Mouse (Mus musculus): ENCODE measurements around the gene Fgfr2.

Fgfr2 gene

GRCm38 (mm10) chr7:131747152-131748010 is 1375.8 kb downstream of the Fgfr2 start:
- DNase-seq, result no peak

- no peak for DNase-seq
Observed at GRCm38 (mm10) chr7:131746752-131747151, 1376.4 kb downstream of the Fgfr2 start.

DNA sequence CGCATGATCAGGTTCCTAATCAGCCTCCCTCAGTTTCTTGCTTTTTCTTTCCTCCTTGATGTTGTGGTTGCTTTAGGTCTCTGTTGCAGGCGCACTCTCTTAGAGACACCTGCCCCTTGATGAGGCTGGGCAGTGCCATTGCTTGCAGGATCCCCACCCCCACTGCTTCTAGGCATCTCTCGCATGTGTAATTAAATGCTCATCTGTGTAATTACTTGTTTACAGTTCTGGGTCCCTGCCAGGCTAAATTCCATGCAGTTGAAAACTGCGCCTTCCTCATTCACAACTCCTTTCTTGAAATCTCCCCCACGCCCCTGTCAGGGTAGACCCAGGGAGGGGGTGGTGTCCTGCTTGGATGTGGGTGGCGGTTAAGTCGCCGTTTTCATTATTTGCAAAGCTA is 1380.0 kb downstream of the Fgfr2 start:
- no peak for DNase-seq

DNA sequence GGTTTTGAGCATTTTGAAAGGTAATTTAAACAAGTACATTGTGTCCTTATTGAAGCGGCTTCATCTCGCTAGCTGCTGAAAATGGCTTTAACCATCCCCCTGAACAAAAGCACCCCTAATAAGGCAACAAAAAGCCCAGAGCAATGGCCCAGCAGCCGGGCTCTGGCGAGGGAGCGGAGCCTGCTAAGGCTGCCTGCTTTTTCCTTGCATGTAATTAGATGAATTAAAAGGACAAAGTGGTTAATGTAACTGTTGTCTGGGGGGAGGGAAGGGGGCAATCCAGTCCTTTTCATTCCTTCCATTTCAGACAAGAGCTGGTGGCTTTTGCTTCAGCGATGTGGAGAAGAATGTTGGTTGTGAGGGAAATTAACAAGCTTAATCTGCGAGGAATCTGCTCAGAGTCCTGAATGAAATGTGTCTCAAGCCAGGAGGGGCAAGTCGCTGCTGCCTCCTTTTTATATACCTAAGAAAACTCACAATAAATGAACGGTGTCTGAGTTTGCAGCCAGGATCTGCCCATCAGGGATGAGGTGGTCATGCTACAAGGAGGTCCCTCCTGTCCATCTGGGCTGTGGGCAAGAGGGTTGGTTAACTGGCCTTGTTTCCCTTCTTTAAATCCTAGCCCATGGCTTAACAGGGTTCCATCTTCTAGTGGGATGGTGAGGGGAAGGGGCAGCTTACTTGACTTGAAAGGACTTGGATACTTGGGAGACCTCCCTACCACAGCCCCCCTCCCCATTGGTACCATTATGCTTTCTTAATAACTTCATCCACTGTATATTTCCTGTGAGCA is 1400.2 kb downstream of the Fgfr2 start:
- no peak for DNase-seq

DNA sequence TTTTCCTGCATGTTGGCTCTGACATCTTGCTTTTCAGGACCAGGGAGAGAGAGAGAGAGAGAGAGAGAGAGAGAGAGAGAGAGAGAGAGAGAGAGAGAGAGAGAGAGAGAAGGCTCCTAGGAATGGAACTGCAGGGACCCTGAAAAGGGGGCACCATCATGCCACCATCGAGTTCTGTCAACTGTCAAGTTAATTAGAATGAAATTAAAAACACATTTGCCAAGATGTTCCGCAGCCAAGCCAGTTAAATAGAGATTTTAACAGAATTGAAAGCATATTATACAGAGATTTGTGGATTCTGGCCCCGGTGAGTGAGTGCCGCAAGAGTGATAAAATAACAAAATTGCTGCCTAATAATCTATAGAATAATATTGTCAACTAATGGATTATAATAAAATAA is 1400.8 kb downstream of the Fgfr2 start:
- DNase-seq, result no peak

GRCm38 (mm10) chr7:131718280-131718679 is 1404.9 kb downstream of the Fgfr2 start:
- no peak for DNase-seq

DNA sequence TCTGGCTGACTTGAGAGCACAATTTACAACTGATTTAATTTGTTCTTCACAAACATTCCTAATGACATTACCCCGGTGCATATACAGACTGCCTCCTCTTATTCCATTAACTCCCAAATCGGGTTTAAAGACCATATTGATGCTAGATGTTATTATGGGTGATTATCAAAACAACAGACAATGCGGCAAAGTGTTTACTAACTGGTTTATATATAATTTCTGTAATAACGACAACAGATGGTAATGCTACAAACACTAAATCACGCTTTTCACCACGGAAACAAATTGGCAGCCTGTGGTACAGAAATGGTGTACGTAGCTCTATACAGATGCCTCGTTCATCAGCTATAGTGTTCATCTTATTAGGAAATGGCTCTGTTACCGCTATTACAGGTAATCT is 1410.1 kb downstream of the Fgfr2 start:
- DNase-seq, result no peak

DNA sequence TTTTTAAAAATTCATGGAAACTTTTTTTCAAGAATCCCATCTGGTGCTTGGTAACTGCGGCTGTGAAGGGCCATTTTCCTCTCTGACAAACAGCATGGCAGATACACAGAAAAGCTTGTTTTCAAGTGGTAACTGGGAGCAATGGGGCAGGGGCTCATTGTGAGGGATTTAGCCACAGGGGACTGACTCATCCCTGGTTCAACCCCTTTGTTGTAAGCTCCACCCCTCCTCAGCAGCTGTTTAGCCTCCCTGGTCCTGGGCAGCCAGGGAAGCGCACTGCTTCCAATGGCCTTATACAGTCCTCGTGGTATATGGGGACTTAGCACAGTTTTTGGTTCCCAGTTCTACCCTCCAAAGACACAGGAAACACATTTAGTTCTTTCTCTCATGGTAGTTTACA is 1426.3 kb downstream of the Fgfr2 start:
- DNase-seq, result no peak

DNA sequence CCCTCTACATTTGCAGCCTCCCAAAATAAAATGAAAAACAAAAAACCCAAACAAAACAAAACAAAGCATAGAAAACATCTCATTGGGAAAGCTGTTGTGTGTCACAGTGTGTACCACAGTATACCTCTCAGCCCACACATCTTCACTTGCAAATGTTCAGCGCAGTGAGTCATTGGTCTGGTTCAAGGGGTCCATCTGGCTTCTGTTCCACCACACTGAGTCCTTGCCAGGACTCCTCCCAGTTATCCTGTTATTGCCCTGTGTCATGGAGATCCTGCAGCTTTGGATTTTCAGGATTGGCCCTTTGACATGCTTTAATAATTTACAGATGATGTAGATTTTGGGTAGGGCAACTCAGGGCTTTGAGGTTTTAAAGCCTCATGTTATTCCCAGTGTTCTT is 1435.8 kb downstream of the Fgfr2 start:
- DNase-seq, result no peak

- no peak for DNase-seq
Observed at GRCm38 (mm10) chr7:131677126-131677525, 1446.0 kb downstream of the Fgfr2 start.

DNA sequence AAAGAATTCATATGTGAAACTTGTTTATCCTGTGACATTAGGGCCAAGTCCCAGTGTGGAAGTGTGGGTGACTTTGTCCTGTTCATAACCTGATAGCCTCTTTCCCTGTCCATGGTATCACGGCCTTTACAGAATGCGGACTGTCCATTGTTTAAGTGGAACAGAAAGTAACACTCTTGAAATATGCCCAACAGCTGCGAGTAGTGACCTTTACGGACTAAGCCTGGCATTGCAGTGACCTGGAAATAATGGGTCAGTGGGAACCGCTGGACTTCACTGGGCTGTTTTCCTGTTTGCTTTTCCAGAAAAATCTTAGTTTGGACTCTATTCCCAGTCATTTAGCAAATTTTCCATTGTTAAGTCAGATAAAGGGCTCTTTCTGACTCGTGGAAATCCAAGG is 1452.6 kb downstream of the Fgfr2 start:
- DNase-seq, result no peak

- DNase-seq, result no peak
Observed at GRCm38 (mm10) chr7:131669326-131669725, 1453.8 kb downstream of the Fgfr2 start.

DNA sequence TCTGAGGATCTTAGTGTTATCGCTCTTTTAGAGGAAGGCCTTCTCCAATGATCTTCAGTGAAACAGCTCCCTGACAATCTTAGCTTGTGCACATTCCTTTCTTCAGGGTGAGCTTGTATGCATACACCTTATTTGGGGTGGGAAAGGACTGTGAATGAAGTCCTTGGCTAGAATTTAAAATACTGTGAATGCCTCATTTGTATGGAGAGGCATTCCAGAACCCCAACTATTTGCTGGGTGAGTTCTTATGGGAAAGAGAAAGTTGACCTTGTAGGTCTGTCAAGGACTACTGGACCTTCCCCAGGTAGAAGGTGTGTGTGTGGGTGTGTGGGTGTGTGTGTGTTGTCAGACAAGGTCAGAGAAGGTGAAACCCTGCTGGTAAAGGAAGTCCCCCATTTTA is 1462.4 kb downstream of the Fgfr2 start:
- no peak for DNase-seq

DNA sequence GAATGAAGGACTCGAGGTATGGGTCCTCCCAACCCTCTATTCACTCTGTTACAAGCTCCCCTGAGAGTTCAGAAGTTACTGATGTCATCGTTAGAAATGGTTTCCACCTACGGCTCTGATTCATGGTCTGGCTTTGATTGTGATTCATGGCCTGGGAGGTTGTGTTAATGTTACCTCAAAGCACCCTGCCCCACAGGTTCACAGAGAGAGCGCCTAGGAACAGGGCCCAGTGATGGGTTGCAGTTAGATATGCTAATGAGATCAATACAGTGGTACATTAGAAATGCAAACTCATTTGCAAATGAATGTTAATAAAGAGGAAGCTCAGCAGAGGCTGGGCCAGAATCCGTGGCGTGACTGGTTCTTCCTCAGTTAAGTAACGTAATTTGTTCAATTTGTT is 1467.1 kb downstream of the Fgfr2 start:
- no peak for DNase-seq

GRCm38 (mm10) chr7:131653416-131653815 is 1469.7 kb downstream of the Fgfr2 start:
- DNase-seq, result no peak

DNA sequence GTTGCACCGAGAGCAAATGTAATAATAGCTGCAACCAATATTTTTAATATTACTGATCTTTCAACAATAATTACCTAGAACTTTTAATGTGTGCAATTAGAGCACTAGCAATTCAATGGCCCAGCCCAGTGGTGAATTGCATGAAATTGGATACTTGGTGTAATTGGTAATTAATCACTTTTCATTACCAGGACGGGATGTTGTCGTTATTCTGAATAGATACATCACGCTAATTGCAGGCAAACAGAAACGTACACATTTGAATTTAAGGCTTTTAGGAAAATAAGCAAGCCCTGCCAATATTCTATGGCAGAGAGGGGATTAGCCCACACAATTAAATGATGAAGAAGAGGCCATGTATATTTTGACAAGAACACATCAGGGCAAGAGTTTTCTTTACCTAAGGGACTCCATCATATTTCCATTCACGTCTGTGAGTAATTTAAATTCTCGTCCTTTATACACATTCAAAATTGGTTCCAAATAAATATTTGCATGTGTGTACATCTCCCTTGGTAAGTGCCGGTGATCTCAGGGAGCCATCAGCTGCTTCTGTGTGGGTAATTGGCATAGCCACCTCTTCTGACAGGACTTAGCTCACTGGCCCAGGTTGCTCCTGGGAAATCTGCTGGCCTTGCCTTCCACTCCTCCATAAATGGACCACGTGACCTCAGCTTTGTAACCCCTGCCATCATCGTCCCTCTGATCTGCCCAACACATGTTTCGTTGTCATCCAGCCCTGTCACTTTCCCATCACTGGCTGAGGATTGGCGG is 1471.0 kb downstream of the Fgfr2 start:
- DNase-seq, result no peak

GRCm38 (mm10) chr7:131650277-131650676 is 1472.9 kb downstream of the Fgfr2 start:
- no peak for DNase-seq

DNA sequence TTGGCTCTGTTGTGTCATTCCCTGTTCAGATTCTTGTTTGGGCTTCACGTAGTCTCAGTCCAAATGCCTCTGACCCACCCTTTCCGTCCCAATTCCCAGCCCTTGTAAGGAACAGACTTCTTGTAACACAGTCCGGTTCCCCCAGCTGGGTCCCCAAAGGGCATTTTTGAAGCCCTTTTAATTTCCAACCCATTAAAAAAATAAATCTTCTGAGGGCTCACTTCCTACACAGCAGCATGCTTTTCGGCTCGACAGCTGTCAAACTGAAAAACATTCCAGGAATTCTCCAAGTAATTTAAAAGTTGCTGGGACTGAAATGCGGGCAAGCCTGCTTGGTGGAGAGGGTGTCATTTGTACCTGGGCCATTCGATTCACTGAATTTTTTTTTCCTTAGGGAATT is 1474.9 kb downstream of the Fgfr2 start:
- DNase-seq, result no peak

DNA sequence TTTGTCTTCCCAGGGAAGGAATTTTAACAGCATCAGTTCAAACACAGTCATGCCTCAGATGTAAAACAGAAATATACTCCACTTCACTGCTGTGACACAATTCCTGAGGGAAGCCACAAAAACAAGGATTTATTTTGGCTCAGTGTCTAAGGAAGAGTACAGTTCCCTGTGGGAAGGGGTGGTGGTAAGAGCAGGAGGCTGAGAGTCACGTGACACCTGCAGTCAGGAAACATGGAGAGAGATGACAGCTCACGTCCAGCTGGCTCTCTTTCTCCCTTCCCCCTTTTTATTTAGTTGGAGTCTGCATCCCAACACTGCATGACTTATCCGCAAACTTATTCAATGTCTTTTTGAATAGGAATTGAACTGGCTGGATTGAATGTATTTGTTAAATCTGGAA is 1475.6 kb downstream of the Fgfr2 start:
- no peak for DNase-seq

GRCm38 (mm10) chr7:131644586-131644985 is 1478.6 kb downstream of the Fgfr2 start:
- no peak for DNase-seq

- no peak for DNase-seq
Observed at GRCm38 (mm10) chr7:131644051-131644450, 1479.1 kb downstream of the Fgfr2 start.

GRCm38 (mm10) chr7:131643341-131643840 is 1479.8 kb downstream of the Fgfr2 start:
- no peak for DNase-seq

DNA sequence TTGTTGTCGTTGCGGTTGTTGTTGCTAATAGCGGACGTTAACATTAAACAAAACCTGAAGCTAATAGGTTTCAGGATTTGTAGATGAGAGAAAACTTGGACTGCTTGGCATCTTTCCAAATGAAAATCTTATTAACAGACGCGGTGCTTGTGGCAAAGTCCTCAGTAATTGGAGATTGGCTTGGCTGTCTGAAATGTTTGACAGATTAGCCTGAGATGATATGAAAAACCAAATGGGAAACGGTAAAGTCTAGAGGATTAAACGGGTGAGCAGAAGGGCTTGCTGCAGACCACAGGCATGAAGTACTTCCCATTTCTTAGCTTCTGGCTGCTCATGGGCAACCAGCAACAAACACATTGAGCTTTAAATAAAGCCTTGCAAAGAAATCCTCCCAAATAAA is 1493.6 kb downstream of the Fgfr2 start:
- DNase-seq, result no peak

All from kidney, adult 18-20 months (tissue).